Mouse (Mus musculus) urinary bladder, postnatal 4 days (tissue): Measurements from ENCODE around the gene Tmem198.

Source experiments
- DNase-seq, 2 experiments: peaks; one replicate each; pipeline ENCODE4 v3.0.0; 2021 to 2022; ENCODE audit warnings: low spot score in 2 of 2

Tmem198 gene

GRCm38 (mm10) chr1:75478916-75479634 lies at the start of gene Tmem198, which contains the start of gene Chpf:
TSS of gene Tmem198 (plus strand) at chr1:75479532.
TSS of gene Chpf (minus strand) at chr1:75479307.
- peak; percentile 96 to 97 for DNase-seq

- DNase-seq: peak; percentile 69 to 82
Observed at GRCm38 (mm10) chr1:75435475-75436328, 43.6 kb upstream of the Tmem198 start, which contains the start of gene Gmppa. TSS of gene Gmppa (plus strand) at chr1:75435930.

GRCm38 (mm10) chr1:75438782-75439181 lies 40.5 kb upstream of the Tmem198 start:
- no peak for DNase-seq

DNA sequence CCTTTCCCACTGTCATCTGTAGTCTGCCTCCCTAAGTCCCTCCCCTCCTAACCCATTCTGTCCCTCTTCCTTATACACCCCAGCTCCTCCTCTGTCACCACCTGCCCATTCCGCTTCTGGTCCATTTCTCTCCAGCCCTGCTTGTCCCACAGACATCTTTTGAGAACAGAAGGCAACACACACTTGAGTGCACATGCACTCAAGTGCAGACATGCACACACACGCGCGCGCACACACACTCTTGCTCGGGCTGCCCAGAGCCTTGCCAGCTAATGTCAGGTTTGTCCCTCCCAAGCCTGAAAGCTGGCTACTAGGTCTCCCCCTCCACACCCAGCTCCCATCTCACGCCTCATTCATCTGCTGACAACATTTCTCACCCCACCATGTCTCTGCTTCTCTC lies 38.7 kb upstream of the Tmem198 start:
- DNase-seq: no peak

- no peak for DNase-seq
Observed at GRCm38 (mm10) chr1:75441471-75441996, 37.8 kb upstream of the Tmem198 start.

DNA sequence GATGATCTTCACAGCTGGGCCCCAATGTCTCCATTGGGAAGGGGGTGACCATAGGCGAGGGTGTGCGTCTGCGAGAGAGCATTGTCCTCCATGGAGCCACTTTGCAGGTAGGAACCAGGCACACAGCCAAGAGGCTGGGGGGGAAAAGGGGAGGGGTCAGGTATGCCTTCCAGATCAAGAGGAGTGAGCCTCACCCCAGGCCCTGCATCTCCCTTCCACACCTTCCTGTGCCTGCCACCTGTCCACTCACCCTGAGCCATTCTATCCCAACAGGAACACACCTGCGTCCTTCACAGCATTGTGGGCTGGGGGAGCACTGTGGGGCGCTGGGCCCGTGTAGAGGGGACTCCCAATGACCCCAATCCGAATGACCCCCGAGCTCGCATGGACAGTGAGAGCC lies 37.2 kb upstream of the Tmem198 start:
- no peak for DNase-seq

- no peak for DNase-seq
Observed at GRCm38 (mm10) chr1:75442811-75443210, 36.5 kb upstream of the Tmem198 start.

- no peak for DNase-seq
Observed at GRCm38 (mm10) chr1:75443247-75444024, 35.9 kb upstream of the Tmem198 start.

- DNase-seq: no peak
Observed at GRCm38 (mm10) chr1:75444208-75444607, 35.1 kb upstream of the Tmem198 start.

DNA sequence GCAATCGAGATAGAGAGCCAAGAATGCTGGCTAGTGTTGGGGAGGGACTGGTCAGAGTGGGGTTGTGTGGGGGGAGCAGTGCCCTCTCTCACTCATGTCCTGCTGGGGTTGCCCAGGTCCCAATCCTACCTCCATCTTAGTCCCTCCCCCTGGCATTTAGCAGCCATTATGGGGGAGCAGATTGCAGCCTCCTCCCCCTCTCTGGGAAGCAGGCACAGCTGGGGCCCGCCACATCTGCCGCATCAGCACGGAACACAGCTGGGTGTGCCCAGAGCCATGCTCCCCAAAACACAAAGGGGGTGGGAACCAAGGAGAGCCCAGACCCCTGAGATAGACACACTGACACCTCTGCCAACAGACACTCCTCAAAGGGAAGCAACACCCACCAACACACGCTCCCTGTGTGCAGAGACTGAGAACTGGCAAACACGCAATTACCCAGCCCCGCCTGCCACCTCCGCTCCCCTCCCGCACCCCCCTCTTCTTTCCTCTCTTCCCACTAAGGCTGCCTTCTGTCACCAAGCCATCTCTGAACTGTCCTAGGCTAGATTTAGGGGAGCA lies 34.1 kb upstream of the Tmem198 start:
- DNase-seq: no peak

DNA sequence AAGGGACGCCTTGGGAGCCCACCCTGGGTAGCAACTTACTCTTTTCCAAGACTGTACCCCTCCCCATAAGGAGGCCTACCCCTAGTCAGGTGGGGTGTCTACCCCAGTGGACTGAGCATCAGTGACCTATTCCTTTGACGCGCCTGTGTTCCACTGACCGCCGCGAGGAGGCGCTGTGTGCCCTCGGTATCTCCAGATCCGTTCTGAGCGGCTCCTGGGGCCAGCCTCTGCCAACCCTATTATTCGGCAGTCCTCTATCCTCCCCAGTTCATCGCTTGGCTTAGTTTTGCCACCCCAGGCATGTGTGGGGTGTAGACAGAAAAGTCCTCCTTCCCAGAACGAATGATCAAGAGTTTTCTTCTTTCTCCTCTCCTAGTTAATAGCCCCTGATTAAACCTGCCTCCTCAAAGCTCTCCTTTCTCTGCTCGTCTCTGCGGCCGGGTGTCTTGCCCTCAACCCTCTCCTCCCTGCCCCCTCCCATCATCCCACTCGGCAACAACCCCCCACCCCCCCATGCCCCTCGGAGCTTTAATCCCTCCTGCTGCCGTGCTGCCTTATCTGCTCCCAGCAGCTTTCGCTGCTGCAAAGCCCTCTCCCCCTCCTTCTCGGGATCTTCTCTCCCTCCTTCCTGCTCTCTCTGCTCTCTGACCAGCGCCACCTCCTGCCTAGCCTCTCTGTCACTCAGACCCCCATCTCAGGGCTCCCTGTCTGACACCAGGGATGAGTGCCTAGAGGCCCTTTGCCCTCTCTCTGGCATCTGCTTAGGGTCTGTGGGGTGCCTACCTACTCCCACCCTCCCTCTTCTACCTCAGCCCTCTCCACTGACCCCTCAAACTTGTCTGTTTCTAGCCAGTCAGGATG lies 33.4 kb upstream of the Tmem198 start:
- DNase-seq: peak; percentile 65 to 85

GRCm38 (mm10) chr1:75446656-75447055 lies 32.7 kb upstream of the Tmem198 start:
- no peak for DNase-seq

GRCm38 (mm10) chr1:75447265-75448051 lies 31.9 kb upstream of the Tmem198 start:
- no peak for DNase-seq

GRCm38 (mm10) chr1:75448052-75448431 lies 31.3 kb upstream of the Tmem198 start:
- no peak for DNase-seq

- DNase-seq: no peak
Observed at GRCm38 (mm10) chr1:75448937-75449336, 30.4 kb upstream of the Tmem198 start.

GRCm38 (mm10) chr1:75449377-75450135 lies 29.8 kb upstream of the Tmem198 start:
- no peak for DNase-seq

DNA sequence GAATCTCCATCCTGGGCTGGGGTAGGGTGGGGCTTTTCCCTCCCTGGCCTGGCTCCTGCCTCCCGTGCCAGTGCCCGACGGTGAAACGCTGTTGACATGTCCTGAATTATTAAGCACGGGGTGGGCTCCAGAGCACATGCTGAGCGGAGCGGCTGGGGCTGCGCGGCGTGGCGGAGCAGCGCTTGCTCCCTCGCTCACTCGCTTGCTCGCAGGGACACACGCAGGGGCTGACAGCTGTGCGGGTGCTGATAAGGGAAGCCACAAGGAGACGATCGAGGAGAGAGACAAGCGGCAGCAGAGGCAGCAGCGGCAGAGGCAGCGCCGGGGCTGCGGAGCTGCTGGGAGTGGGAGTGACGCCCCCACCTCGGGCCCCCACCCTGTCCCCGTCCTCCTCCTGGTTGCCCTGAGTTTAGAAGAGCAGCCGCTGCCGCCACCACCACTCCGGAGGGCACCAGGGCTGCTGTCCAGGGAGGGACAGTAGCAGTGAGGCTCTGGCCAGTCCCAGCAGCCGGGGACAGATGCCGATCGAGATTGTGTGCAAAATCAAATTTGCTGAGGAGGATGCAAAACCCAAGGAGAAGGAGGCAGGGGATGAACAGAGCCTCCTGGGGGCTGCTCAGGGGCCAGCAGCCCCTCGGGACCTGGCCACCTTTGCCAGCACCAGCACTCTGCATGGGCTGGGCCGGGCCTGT lies 28.9 kb upstream of the Tmem198 start, which contains the start of gene Asic4:
TSS of gene Asic4 (plus strand) at position 123 of the 692 bp plus-strand sequence.
- no peak for DNase-seq

DNA sequence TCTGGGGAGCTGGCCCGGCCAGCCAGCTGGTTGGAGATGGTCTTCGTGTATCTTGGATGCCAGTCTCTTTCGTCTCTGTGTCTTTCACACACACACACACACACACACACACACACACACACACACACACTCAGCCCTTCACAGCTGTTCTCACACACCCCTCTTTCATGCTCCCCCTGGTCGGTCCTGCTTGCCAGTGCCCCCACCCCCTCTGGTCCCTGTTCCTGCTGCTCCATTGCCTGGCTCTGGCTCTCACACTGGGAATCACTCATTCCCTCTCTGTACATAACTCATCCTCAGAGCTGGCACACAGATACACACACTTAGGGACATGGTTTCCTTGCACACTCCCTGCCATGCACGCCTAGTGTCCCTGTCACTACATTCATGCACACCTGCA lies 27.4 kb upstream of the Tmem198 start:
- no peak for DNase-seq
